Mouse (Mus musculus) brain, embryonic 14.5 days (tissue): ENCODE data around the gene Slc10a7.

Source experiments
- CTCF ChIP-seq: fragments of 200-500 bp; IDR thresholded peaks from 2 replicates; pipeline ENCODE4 v1.5.1; 2012; ENCODE audit warnings: inconsistent platforms, mild to moderate bottlenecking, moderate library complexity, borderline replicate concordance; ENCODE audit not compliant: insufficient read depth, insufficient read length; ENCODE audit errors: extremely low read depth
- POLR2A ChIP-seq: fragments of 200-500 bp; IDR thresholded peaks from 2 replicates; pipeline ENCODE4 v1.6.1; 2012; ENCODE audit warnings: mild to moderate bottlenecking, inconsistent platforms, borderline replicate concordance; ENCODE audit not compliant: poor library complexity, insufficient read depth, insufficient read length, severe bottlenecking; ENCODE audit errors: extremely low read depth

GRCm38 (mm10) chr8:78698331-78698741 is 189.2 kb downstream of the Slc10a7 start:
- TF ChIP-seq CTCF = no peak
- TF ChIP-seq POLR2A = no peak
